Mouse (Mus musculus): ENCODE data around the gene Rem1.

- TF ChIP-seq CTCF (IDR thresholded peaks at IDR 0.05; ENCODE audit: insufficient read depth, low read length) (no peak), POLR2A (IDR thresholded peaks at IDR 0.05; ENCODE audit: borderline replicate concordance, extremely low read depth, low read depth, low read length) (no peak)
Measured at GRCm38 (mm10) chr2:152604057-152604456, 22.7 kb upstream of the Rem1 start, which contains the start of gene Defb36.
